Mouse (Mus musculus) MEL (cell line): ENCODE measurements around the gene Pycr1. TPM values are rescaled to one million over a fixed set of nuclear protein-coding genes. Genes with fewer than 3 reads are reported as not detected.
A peak's percentile ranks its signal among the peaks of the same experiment; 100 is the strongest.

Experiments
- DNase-seq: peaks from one replicate; pipeline ENCODE4 v3.0.0; 2011; ENCODE audit warnings: low read depth, low spot score
- H3K27ac ChIP-seq: 2 replicates; pipeline ENCODE4 v1.5.1; 2012; ENCODE audit warnings: low read depth, mild to moderate bottlenecking, control low read depth, low read length, moderate library complexity; ENCODE audit not compliant: control insufficient read depth
- H3K27me3 ChIP-seq, 2 experiments: fragments of 150-350 bp in 1 of 2; sonication (generic) in 1 of 2; 2 replicates each; pipeline ENCODE4 v1.6.1; 2012; ENCODE audit warnings: low read length in 2 of 2, mild to moderate bottlenecking in 2 of 2, improper control_type of control experiment in 1 of 2, moderate library complexity in 1 of 2; ENCODE audit not compliant: insufficient read depth in 2 of 2, control insufficient read depth in 1 of 2
- H3K36me3 ChIP-seq, 2 experiments: 2 replicates each; pipeline ENCODE4 v1.6.1; 2012 to 2014; ENCODE audit warnings: low read length in 2 of 2, improper control_type of control experiment in 1 of 2, inconsistent platforms in 1 of 2, mild to moderate bottlenecking in 1 of 2; ENCODE audit not compliant: insufficient read depth in 2 of 2, control insufficient read depth in 1 of 2
- H3K4me1 ChIP-seq, 2 experiments: fragments of 150-350 bp in 1 of 2; sonication (generic) in 1 of 2; 2 replicates each; pipeline ENCODE4 v1.6.1; 2012; ENCODE audit warnings: low read length in 2 of 2, improper control_type of control experiment in 1 of 2, mild to moderate bottlenecking in 1 of 2; ENCODE audit not compliant: insufficient read depth in 2 of 2, control insufficient read depth in 1 of 2
- H3K4me3 ChIP-seq, 2 experiments: fragments of 150-350 bp in 1 of 2; sonication (generic) in 1 of 2; 2 replicates each; pipeline ENCODE4 v1.5.1; 2012; ENCODE audit warnings: low read depth in 2 of 2, low read length in 2 of 2, mild to moderate bottlenecking in 2 of 2, moderate library complexity in 2 of 2, control low read depth in 1 of 2, improper control_type of control experiment in 1 of 2; ENCODE audit not compliant: control insufficient read depth in 1 of 2, insufficient read depth in 1 of 2
- H3K79me2 ChIP-seq: 2 replicates; pipeline ENCODE4 v1.6.1; 2012; ENCODE audit warnings: mild to moderate bottlenecking, low read length, moderate library complexity; ENCODE audit not compliant: control insufficient read depth, poor library complexity, insufficient read depth
- H3K9ac ChIP-seq: 2 replicates; pipeline ENCODE4 v1.6.1; 2012; ENCODE audit warnings: low read depth, mild to moderate bottlenecking, control low read depth, low read length, moderate library complexity; ENCODE audit not compliant: control insufficient read depth, poor library complexity, severe bottlenecking
- H3K9me3 ChIP-seq: fragments of 150-350 bp; sonication (generic); replicated peaks from 2 replicates; pipeline ENCODE4 v1.6.1; 2012; ENCODE audit warnings: mild to moderate bottlenecking, low read length, improper control_type of control experiment, moderate library complexity; ENCODE audit not compliant: insufficient read depth
- BHLHE40 ChIP-seq: IDR thresholded peaks from 2 replicates; pipeline ENCODE4 v1.6.1; 2012; ENCODE audit warnings: low read depth, mild to moderate bottlenecking, inconsistent platforms, low read length, improper control_type of control experiment, borderline replicate concordance
- CHD1 ChIP-seq: IDR thresholded peaks from 2 replicates; pipeline ENCODE4 v1.6.1; 2012; ENCODE audit warnings: low read depth, mild to moderate bottlenecking, inconsistent platforms, low read length, improper control_type of control experiment
- CHD2 ChIP-seq: IDR thresholded peaks from 2 replicates; pipeline ENCODE4 v1.6.1; 2011; ENCODE audit warnings: low read length, improper control_type of control experiment
- CTCF ChIP-seq, 3 experiments: IDR thresholded peaks in 2 of 3; conservative IDR thresholded peaks in 1 of 3; 2 replicates each; pipeline ENCODE4 v1.5.1; 2011 to 2012; ENCODE audit warnings: low read length in 3 of 3, low read depth in 2 of 3, mild to moderate bottlenecking in 2 of 3, improper control_type of control experiment in 1 of 3, inconsistent platforms in 1 of 3, mixed read lengths in 1 of 3, moderate library complexity in 1 of 3; ENCODE audit not compliant: control insufficient read depth in 1 of 3, insufficient read depth in 1 of 3, poor library complexity in 1 of 3, severe bottlenecking in 1 of 3
- ELF1 ChIP-seq: IDR thresholded peaks from 2 replicates; pipeline ENCODE4 v1.6.1; 2014; ENCODE audit warnings: low read depth, mild to moderate bottlenecking, inconsistent platforms, low read length, improper control_type of control experiment, moderate library complexity
- GATA1 ChIP-seq: IDR thresholded peaks from 2 replicates; pipeline ENCODE4 v1.6.1; 2011; ENCODE audit warnings: low read depth, low read length, improper control_type of control experiment
- HCFC1 ChIP-seq: IDR thresholded peaks from 2 replicates; pipeline ENCODE4 v1.6.1; 2012; ENCODE audit warnings: low read depth, mild to moderate bottlenecking, inconsistent platforms, low read length, improper control_type of control experiment, moderate library complexity
- MAZ ChIP-seq: IDR thresholded peaks from 2 replicates; pipeline ENCODE4 v1.6.1; 2012; ENCODE audit warnings: low read depth, mild to moderate bottlenecking, inconsistent platforms, low read length, improper control_type of control experiment
- MEF2A ChIP-seq: IDR thresholded peaks from 2 replicates; pipeline ENCODE4 v1.6.1; 2014; ENCODE audit warnings: low read depth, mild to moderate bottlenecking, inconsistent platforms, low read length, improper control_type of control experiment; ENCODE audit not compliant: poor library complexity, insufficient replicate concordance, severe bottlenecking; ENCODE audit errors: extremely low read depth
- MXI1 ChIP-seq: IDR thresholded peaks from 2 replicates; pipeline ENCODE4 v1.6.1; 2011; ENCODE audit warnings: mild to moderate bottlenecking, low read depth, low read length, improper control_type of control experiment
- NELFE ChIP-seq: IDR thresholded peaks from 2 replicates; pipeline ENCODE4 v1.6.1; 2011; ENCODE audit warnings: low read depth, low read length, improper control_type of control experiment
- POLR2AphosphoS2 ChIP-seq: IDR thresholded peaks from 2 replicates; pipeline ENCODE4 v1.6.1; 2011; ENCODE audit warnings: low read length, improper control_type of control experiment
- POLR2AphosphoS5 ChIP-seq: IDR thresholded peaks from 2 replicates; pipeline ENCODE4 v1.6.1; 2012; ENCODE audit warnings: low read depth, borderline replicate concordance, mild to moderate bottlenecking, inconsistent platforms, low read length, moderate library complexity, mixed read lengths
- RCOR1 ChIP-seq: IDR thresholded peaks from 2 replicates; pipeline ENCODE4 v1.6.1; 2012; ENCODE audit warnings: low read depth, mild to moderate bottlenecking, inconsistent platforms, low read length, improper control_type of control experiment
- SIN3A ChIP-seq: IDR thresholded peaks from 2 replicates; pipeline ENCODE4 v1.6.1; 2012; ENCODE audit warnings: low read length, improper control_type of control experiment, inconsistent platforms
- SMC3 ChIP-seq: IDR thresholded peaks from 2 replicates; pipeline ENCODE4 v1.6.1; 2011; ENCODE audit warnings: low read depth, low read length, improper control_type of control experiment
- TAL1 ChIP-seq: IDR thresholded peaks from 2 replicates; pipeline ENCODE4 v1.6.1; 2012; ENCODE audit warnings: mild to moderate bottlenecking, inconsistent platforms, low read length, moderate library complexity, mixed read lengths
- TBP ChIP-seq: IDR thresholded peaks from 2 replicates; pipeline ENCODE4 v1.8.0; 2011; ENCODE audit warnings: low read depth, low read length, improper control_type of control experiment
- TCF12 ChIP-seq: IDR thresholded peaks from 2 replicates; pipeline ENCODE4 v1.6.1; 2014; ENCODE audit warnings: low read depth, mild to moderate bottlenecking, inconsistent platforms, low read length, improper control_type of control experiment, moderate library complexity
- ZC3H11A ChIP-seq: IDR thresholded peaks from 2 replicates; pipeline ENCODE4 v1.6.1; 2012; ENCODE audit warnings: low read depth, mild to moderate bottlenecking, inconsistent platforms, low read length, improper control_type of control experiment
- ZKSCAN1 ChIP-seq: IDR thresholded peaks from 2 replicates; pipeline ENCODE4 v1.6.1; 2012; ENCODE audit warnings: low read depth, mild to moderate bottlenecking, inconsistent platforms, low read length, improper control_type of control experiment, moderate library complexity
- polyA plus RNA-seq, 2 experiments: library from polyadenylated mRNA; stranded (reverse) in 1 of 2; unstranded in 1 of 2; fragments of >175 nt in 1 of 2; fragments of >200 nt in 1 of 2; gene quantifications; 2 replicates each; pipeline versions ENCODE4 v1.2.1 to v1.2.4; 2012; ENCODE audit warnings: low replicate concordance in 2 of 2, low read depth in 1 of 2; ENCODE audit not compliant: insufficient read length in 2 of 2, insufficient read depth in 1 of 2, missing spikeins in 1 of 2
- total RNA-seq: library from RNA; depleted of rRNA; stranded (reverse); fragments of 300-350 nt; gene quantifications from 2 replicates; pipeline ENCODE4 v1.2.3, GENCODE M21; 2012

The Pycr1 gene
- total and polyA plus RNA-seq, 3 experiments: 2.6 to 15.3 TPM; not detected in 1

- no peak for TF ChIP-seq TAL1
- TF ChIP-seq TCF12: peak; percentile 66; the same call in 1 of the 2 replicates
- no peak for TF ChIP-seq GATA1
- TF ChIP-seq CHD1: no peak
- TF ChIP-seq MAZ: peak; percentile 89; the same call in 1 of the 2 replicates
- 0 out of 2 replicates have a peak, but pooled peaks have one; percentile 7 for TF ChIP-seq MEF2A
- TF ChIP-seq SMC3: no peak
- peak; percentile 88 for TF ChIP-seq POLR2AphosphoS2
- TF ChIP-seq ZKSCAN1: no peak
- peak; percentile 79; the same call in 1 of the 2 replicates for TF ChIP-seq ELF1
- peak in 1 of 3 experiments; percentile 9; a peak in 1 of 6 replicates for TF ChIP-seq CTCF (IDR thresholded peaks at IDR 0.05 in 2 of 3, conservative IDR thresholded peaks at IDR 0.05 in 1 of 3; ENCODE audit: control insufficient read depth in 1 of 3, insufficient read depth in 1 of 3, low read depth in 2 of 3, low read length in 3 of 3, poor library complexity in 1 of 3, severe bottlenecking in 1 of 3)
- peak; percentile 89 for TF ChIP-seq HCFC1
- no peak for TF ChIP-seq CHD2
- TF ChIP-seq POLR2AphosphoS5: no peak; the same call in 1 of the 2 replicates
- no peak for TF ChIP-seq BHLHE40
- peak; percentile 89 for TF ChIP-seq NELFE
- TF ChIP-seq RCOR1: peak; percentile 19; the same call in 1 of the 2 replicates
- no peak for TF ChIP-seq ZC3H11A
- TF ChIP-seq, all 39 proteins: peak for 22
These were observed 45.1 kb downstream of the Pycr1 start, which contains the start of the genes Alyref and Anapc11 (continued) for GRCm38 (mm10) chr11:120598283-120598989.

- Histone ChIP-seq H3K9ac (peak overlapping the region; percentile 99), H3K9me3 (no peaks in the 10 kb centered on the region), H3K79me2 (peaks cover 65% of the 10 kb centered on the region), H3K27ac (peak overlapping the region; percentile 70), H3K4me1 (peaks cover 5 to 41% of the 10 kb centered on the region in 2 experiments)
- 0 out of 2 replicates have a peak, but pooled peaks have one; percentile 70 for TF ChIP-seq CHD1
- peak; percentile 21; the same call in 1 of the 2 replicates for TF ChIP-seq SIN3A
- no peak for TF ChIP-seq MXI1
- 0 out of 2 replicates have a peak, but pooled peaks have one; percentile 30 for TF ChIP-seq HCFC1
- TF ChIP-seq TBP: 0 out of 2 replicates have a peak, but pooled peaks have one; percentile 12
- TF ChIP-seq, all 39 proteins: peak for 4
- peak; percentile 62 for DNase-seq
- Histone ChIP-seq H3K36me3 (peaks cover 45 to 57% of the 10 kb centered on the region in 2 experiments), H3K27me3 (no peaks in the 10 kb centered on the region), H3K4me3 (peak overlapping the region; percentile 74 to 95)
These were observed 46.0 kb downstream of the Pycr1 start for GRCm38 (mm10) chr11:120597240-120598235.
